Mouse (Mus musculus) liver, adult 2 months (tissue): ENCODE results near the gene Ubash3a. TPM values are rescaled to one million over a fixed set of nuclear protein-coding genes. Genes with fewer than 3 reads are reported as not detected.

ENCODE experiments used
- DNase-seq: peaks from one replicate; pipeline ENCODE4 v3.0.0-alpha.2; 2011; ENCODE audit warnings: low read depth, low spot score; ENCODE audit errors: extremely low read depth
- H3K27ac ChIP-seq: fragments of 200-500 bp; replicated peaks from 2 replicates; pipeline ENCODE4 v1.5.1; 2012; ENCODE audit warnings: low read depth, mild to moderate bottlenecking, control low read depth, inconsistent platforms, low read length; ENCODE audit not compliant: insufficient read depth
- H3K27me3 ChIP-seq: fragments of 200-500 bp; 2 replicates; pipeline ENCODE4 v1.6.1; 2012; ENCODE audit warnings: mild to moderate bottlenecking, moderate library complexity, low read length, inconsistent platforms; ENCODE audit not compliant: control insufficient read depth, insufficient read depth
- H3K36me3 ChIP-seq: fragments of 200-500 bp; 2 replicates; pipeline ENCODE4 v1.6.1; 2012; ENCODE audit warnings: low read length, inconsistent platforms; ENCODE audit not compliant: control insufficient read depth, insufficient read depth
- H3K4me1 ChIP-seq: fragments of 200-500 bp; 2 replicates; pipeline ENCODE4 v1.6.1; 2011; ENCODE audit warnings: low read length; ENCODE audit not compliant: control insufficient read depth, insufficient read depth
- H3K4me3 ChIP-seq: fragments of 200-500 bp; 2 replicates; pipeline ENCODE4 v1.5.1; 2011; ENCODE audit warnings: low read depth, mild to moderate bottlenecking, control low read depth, low read length, moderate library complexity; ENCODE audit not compliant: insufficient read depth
- H3K79me2 ChIP-seq: fragments of 200-500 bp; 2 replicates; pipeline ENCODE4 v1.6.1; 2012; ENCODE audit warnings: inconsistent platforms, mild to moderate bottlenecking, low read length, moderate library complexity; ENCODE audit not compliant: control insufficient read depth, insufficient read depth
- H3K9ac ChIP-seq: fragments of 200-500 bp; 2 replicates; pipeline ENCODE4 v1.6.1; 2012; ENCODE audit warnings: low read depth, mild to moderate bottlenecking, control low read depth, inconsistent platforms, low read length
- CTCF ChIP-seq: fragments of 200-500 bp; IDR thresholded peaks from 2 replicates; pipeline ENCODE4 v1.5.1; 2011; ENCODE audit warnings: low read depth, low read length, control low read depth
- POLR2A ChIP-seq: fragments of 200-500 bp; IDR thresholded peaks from 2 replicates; pipeline ENCODE4 v1.6.1; 2011; ENCODE audit warnings: low read length, control low read depth; ENCODE audit not compliant: insufficient read depth; ENCODE audit errors: extremely low read depth
- WGBS: fragments of 180-500 bp; shearing (Covaris S2); methylation state at CpG from one replicate; pipeline ENCODE4 v1.1.7; 2018; 5-methylcytosine and 5-hydroxymethylcytosine counted together
- polyA plus RNA-seq: library from polyadenylated mRNA; depleted of rRNA; stranded (reverse); fragments of >200 nt; gene quantifications from 2 replicates; pipeline ENCODE4 v1.2.3, GENCODE M21; 2012; rRNA removed
- total RNA-seq: library from RNA; depleted of rRNA; stranded (reverse); fragments of >200 nt; gene quantifications from 2 replicates; pipeline ENCODE4 v1.2.3, GENCODE M21; 2014; rRNA removed

Gene Ubash3a
- 0.09 and 0.20 TPM in 2 replicates for total RNA-seq
- polyA plus RNA-seq = 0.26 and 0.31 TPM in 2 replicates

GRCm38 (mm10) chr17:31207771-31208334 is at the start of gene Ubash3a:
Gene Ubash3a (plus strand): TSS chr17:31207873.
- no peaks in the 10 kb centered on the region for H3K27me3 ChIP-seq
- H3K79me2 ChIP-seq = no peaks in the 10 kb centered on the region
- no peaks in the 10 kb centered on the region for H3K36me3 ChIP-seq
- H3K9ac ChIP-seq = no peak within 1 kb of the TSS
- H3K4me1 ChIP-seq = no peaks in the 10 kb centered on the region
- no peak within 1 kb of the TSS for H3K27ac ChIP-seq
- TF ChIP-seq CTCF = no peak
- no peak for TF ChIP-seq POLR2A
- H3K4me3 ChIP-seq = no peak within 1 kb of the TSS
- WGBS = 45% methylated on average over 12 of the region's 12 CpGs
- no peak for DNase-seq

GRCm38 (mm10) chr17:31157921-31158320 is 49.8 kb upstream of the Ubash3a start:
- no peak overlapping the region for H3K27ac ChIP-seq
- peaks cover 2% of the 10 kb centered on the region; the same call in 1 of the 2 replicates for H3K36me3 ChIP-seq
- H3K4me3 ChIP-seq = no peak overlapping the region
- no peaks in the 10 kb centered on the region for H3K27me3 ChIP-seq
- 90% methylated on average over 6 of the region's 6 CpGs for WGBS
- H3K79me2 ChIP-seq = no peaks in the 10 kb centered on the region
- H3K9ac ChIP-seq = no peak overlapping the region
- no peak for DNase-seq
- TF ChIP-seq POLR2A = no peak
- no peak for TF ChIP-seq CTCF
- peaks cover 5% of the 10 kb centered on the region for H3K4me1 ChIP-seq

- H3K4me3 ChIP-seq = no peak overlapping the region
- no peak overlapping the region for H3K9ac ChIP-seq
- H3K36me3 ChIP-seq = peaks cover 2% of the 10 kb centered on the region; the same call in 1 of the 2 replicates
- TF ChIP-seq CTCF (no peak), POLR2A (no peak)
- H3K79me2 ChIP-seq = no peaks in the 10 kb centered on the region
- 94% methylated on average over 4 of the region's 4 CpGs for WGBS
- H3K27ac ChIP-seq = no peak overlapping the region
- H3K27me3 ChIP-seq = no peaks in the 10 kb centered on the region
- DNase-seq = no peak
- no peaks in the 10 kb centered on the region for H3K4me1 ChIP-seq
Measured at GRCm38 (mm10) chr17:31160291-31160690, 47.4 kb upstream of the Ubash3a start.

GRCm38 (mm10) chr17:31162607-31163006 is 45.1 kb upstream of the Ubash3a start:
- no peaks in the 10 kb centered on the region for H3K27me3 ChIP-seq
- no peak for TF ChIP-seq POLR2A
- TF ChIP-seq CTCF = no peak
- no peaks in the 10 kb centered on the region for H3K4me1 ChIP-seq
- no peaks in the 10 kb centered on the region; the same call in 1 of the 2 replicates for H3K36me3 ChIP-seq
- no peak overlapping the region for H3K27ac ChIP-seq
- H3K79me2 ChIP-seq = no peaks in the 10 kb centered on the region
- H3K9ac ChIP-seq = no peak overlapping the region
- 68% methylated on average over 12 of the region's 12 CpGs for WGBS
- DNase-seq = no peak
- H3K4me3 ChIP-seq = no peak overlapping the region

GRCm38 (mm10) chr17:31163821-31164220 is 43.9 kb upstream of the Ubash3a start:
- Histone ChIP-seq H3K36me3 (no peaks in the 10 kb centered on the region; the same call in 1 of the 2 replicates), H3K4me1 (no peaks in the 10 kb centered on the region), H3K27me3 (no peaks in the 10 kb centered on the region), H3K27ac (no peak overlapping the region), H3K79me2 (no peaks in the 10 kb centered on the region), H3K4me3 (no peak overlapping the region), H3K9ac (no peak overlapping the region)
- no peak for TF ChIP-seq CTCF
- no peak for TF ChIP-seq POLR2A
- 77% methylated on average over 2 of the region's 2 CpGs for WGBS
- no peak for DNase-seq

GRCm38 (mm10) chr17:31165127-31165526 is 42.5 kb upstream of the Ubash3a start, which contains the start of gene Tff1:
Gene Tff1 (minus strand): TSS chr17:31165277.
- no peaks in the 10 kb centered on the region for H3K27me3 ChIP-seq
- TF ChIP-seq CTCF = no peak
- TF ChIP-seq POLR2A = no peak
- H3K27ac ChIP-seq = no peak within 1 kb of the TSS
- DNase-seq = no peak
- no peaks in the 10 kb centered on the region for H3K79me2 ChIP-seq
- H3K9ac ChIP-seq = no peak within 1 kb of the TSS
- H3K4me3 ChIP-seq = no peak within 1 kb of the TSS
- no peaks in the 10 kb centered on the region for H3K4me1 ChIP-seq
- WGBS = 81% methylated on average over 6 of the region's 6 CpGs
- no peaks in the 10 kb centered on the region; the same call in 1 of the 2 replicates for H3K36me3 ChIP-seq
